Mouse (Mus musculus) liver, adult 2 months (tissue): ENCODE measurements around the gene Casp8.
"Not testable (repeated sequence)": the region's sequence is repeated elsewhere in the genome, so short reads cannot be mapped to it uniquely, and the experiment has no call there.

Experiments
- CTCF ChIP-seq: fragments of 200-500 bp; IDR thresholded peaks from 2 replicates; pipeline ENCODE4 v1.5.1; 2011; ENCODE audit warnings: low read depth, low read length, control low read depth
- POLR2A ChIP-seq: fragments of 200-500 bp; IDR thresholded peaks from 2 replicates; pipeline ENCODE4 v1.6.1; 2011; ENCODE audit warnings: low read length, control low read depth; ENCODE audit not compliant: insufficient read depth; ENCODE audit errors: extremely low read depth

DNA sequence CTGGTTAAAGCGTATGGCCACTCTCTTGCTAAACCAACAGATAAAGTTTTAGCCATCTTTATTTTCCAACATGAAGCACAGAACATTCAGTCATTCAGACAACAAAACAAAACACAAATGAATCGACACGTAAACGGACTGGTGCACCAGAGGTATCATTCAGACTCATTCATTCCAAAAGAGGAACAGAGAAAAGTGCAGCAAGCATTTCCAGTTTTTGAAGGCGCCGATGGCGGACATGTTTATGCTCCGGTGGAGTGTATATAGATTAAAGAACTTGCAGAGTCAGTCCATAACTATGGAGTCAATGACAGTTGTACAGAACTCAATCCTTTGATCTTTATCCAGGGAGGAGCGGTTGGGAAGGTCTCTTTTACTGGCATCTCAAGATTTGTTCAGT lies 88.1 kb downstream of the Casp8 start:
- TF ChIP-seq CTCF, POLR2A: not testable (repeated sequence)
